Mouse (Mus musculus): ENCODE data around the gene Pik3r2. TPM values are rescaled to one million over a fixed set of nuclear protein-coding genes. Genes with fewer than 3 reads are reported as not detected.

The Pik3r2 gene
- total RNA-seq, 1 experiment from 2014 or later: 15.0 TPM

- ATAC-seq (replicated peaks in 1 of 2; ENCODE audit: insufficient read depth in 1 of 2, low FRiP score in 2 of 2, low TSS enrichment in 1 of 2, low read depth in 1 of 2, poor library complexity in 2 of 2, severe bottlenecking in 2 of 2): no peak
Observed at GRCm38 (mm10) chr8:70787051-70787445, 10.5 kb upstream of the Pik3r2 start.

DNA sequence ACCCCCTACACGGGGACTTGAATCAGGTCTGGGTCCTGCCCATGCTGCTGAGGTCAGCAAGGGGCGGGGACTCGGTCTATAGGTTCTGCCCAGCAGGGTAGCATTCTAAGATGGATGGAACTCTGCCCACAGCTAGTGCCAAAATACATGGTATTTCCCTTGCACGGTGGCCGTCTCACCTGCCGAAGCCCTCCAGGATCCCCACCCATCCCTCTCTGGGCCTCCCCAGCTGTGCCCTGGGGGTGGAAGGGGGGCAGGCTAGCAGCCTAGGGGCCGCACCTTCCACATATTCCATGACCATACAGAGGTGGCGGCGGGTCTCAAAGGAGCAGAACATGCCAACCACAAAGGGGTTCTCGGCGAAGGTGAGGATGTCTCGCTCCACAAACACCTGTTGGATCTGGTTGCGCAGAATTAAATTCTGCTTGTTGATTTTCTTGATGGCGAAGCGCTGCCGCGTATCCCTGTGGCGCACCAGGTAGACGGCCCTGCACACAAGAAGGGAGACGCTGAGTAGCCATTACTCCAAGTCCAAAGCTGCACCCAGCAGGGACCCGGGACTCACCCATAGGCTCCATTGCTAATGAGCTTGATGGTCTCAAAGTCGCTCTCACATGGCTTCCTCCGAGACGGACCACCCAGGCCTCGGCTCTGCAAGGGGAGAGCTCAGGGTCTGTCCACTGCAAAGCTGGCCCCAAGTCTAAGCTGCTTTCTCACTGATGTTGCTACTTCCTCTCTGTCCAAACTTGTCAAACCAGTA lies 10.0 kb upstream of the Pik3r2 start:
- no peak for ATAC-seq (replicated peaks in 1 of 2; ENCODE audit: insufficient read depth in 1 of 2, low FRiP score in 2 of 2, low TSS enrichment in 1 of 2, low read depth in 1 of 2, poor library complexity in 2 of 2, severe bottlenecking in 2 of 2)

DNA sequence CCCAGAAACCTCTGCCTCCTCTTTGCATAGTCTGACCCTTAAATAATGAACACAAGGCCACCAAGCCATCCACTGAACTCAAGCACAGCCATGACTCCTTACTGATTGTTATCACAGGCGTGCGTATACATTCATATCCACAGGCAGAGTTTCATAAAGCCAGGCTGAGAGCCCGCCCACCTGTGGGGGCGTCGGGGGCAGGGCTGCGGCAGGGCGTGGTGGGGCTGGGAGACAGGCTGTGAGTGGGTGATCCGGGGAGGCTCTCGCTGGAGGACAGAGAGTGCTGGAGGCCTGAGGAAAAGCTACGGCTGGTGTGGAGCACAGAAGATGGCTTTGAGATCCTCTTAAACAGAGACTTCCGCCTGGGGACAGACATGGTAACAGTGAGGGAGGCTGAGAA lies 3.6 kb upstream of the Pik3r2 start:
- no peak for ATAC-seq (replicated peaks in 1 of 2; ENCODE audit: insufficient read depth in 1 of 2, low FRiP score in 2 of 2, low TSS enrichment in 1 of 2, low read depth in 1 of 2, poor library complexity in 2 of 2, severe bottlenecking in 2 of 2)

DNA sequence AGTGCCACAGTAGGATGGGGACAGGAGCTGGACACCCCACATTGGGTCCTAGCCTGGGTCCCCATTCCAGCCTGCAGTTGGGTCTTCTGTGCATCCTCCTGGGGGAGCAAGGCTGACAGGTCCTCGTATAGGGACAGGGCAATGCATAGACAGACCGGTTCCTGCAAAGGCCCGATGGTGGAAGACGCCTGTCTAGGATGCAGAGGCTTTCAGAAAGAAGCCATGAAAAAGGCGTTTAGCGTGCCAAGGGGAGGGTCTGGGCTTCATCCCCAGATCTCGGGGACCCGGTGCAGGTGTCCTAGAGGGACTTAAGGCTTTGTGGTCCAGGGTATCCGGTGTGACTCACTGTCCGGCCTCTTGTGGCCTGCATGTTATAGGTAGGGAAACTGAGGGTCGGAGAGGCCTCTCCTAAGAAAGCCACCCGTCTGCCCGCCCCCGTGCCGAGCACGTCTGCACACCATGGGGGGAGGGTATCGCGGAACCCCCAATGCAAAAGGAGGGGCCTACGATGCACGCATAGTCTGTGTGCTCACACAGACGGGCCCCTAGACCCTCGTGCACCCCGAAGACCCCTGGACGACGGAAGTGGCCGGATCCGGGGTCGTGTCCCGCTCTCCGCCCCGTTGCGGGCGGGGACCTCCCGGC lies 540 bp downstream of the Pik3r2 start:
- ATAC-seq (replicated peaks in 1 of 2; ENCODE audit: insufficient read depth in 1 of 2, low FRiP score in 2 of 2, low TSS enrichment in 1 of 2, low read depth in 1 of 2, poor library complexity in 2 of 2, severe bottlenecking in 2 of 2): no peak

- no peak for ATAC-seq (replicated peaks in 1 of 2; ENCODE audit: insufficient read depth in 1 of 2, low FRiP score in 2 of 2, low TSS enrichment in 1 of 2, low read depth in 1 of 2, poor library complexity in 2 of 2, severe bottlenecking in 2 of 2)
Observed at GRCm38 (mm10) chr8:70775227-70775626, 1.3 kb downstream of the Pik3r2 start.

- ATAC-seq (replicated peaks in 1 of 2; ENCODE audit: insufficient read depth in 1 of 2, low FRiP score in 2 of 2, low TSS enrichment in 1 of 2, low read depth in 1 of 2, poor library complexity in 2 of 2, severe bottlenecking in 2 of 2): no peak
Observed at GRCm38 (mm10) chr8:70774740-70775139, 1.8 kb downstream of the Pik3r2 start.

- ATAC-seq (replicated peaks in 1 of 2; ENCODE audit: insufficient read depth in 1 of 2, low FRiP score in 2 of 2, low TSS enrichment in 1 of 2, low read depth in 1 of 2, poor library complexity in 2 of 2, severe bottlenecking in 2 of 2): no peak
Observed at GRCm38 (mm10) chr8:70773833-70774232, 2.7 kb downstream of the Pik3r2 start.

- ATAC-seq (replicated peaks in 1 of 2; ENCODE audit: insufficient read depth in 1 of 2, low FRiP score in 2 of 2, low TSS enrichment in 1 of 2, low read depth in 1 of 2, poor library complexity in 2 of 2, severe bottlenecking in 2 of 2): no peak
Observed at GRCm38 (mm10) chr8:70773410-70773809, 3.1 kb downstream of the Pik3r2 start.

DNA sequence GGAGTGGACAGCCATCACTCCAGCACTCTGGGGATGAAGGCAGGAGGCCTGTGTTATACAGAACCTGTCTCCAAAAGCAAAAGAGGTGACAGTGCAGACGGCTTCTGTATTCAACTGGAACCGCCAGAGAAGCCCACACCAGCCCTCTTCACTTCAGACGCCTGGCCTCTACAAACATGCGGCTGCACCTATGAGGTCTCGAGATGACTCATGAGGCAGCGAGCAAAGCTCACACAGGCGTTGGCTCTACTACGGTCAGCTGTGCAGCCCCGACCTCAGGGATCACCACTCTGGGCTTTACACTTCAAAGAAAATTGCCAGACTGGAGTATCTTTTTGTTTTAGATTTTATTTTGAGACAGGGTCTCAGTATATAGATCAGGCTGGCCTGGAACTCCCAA lies 3.6 kb downstream of the Pik3r2 start:
- no peak for ATAC-seq (replicated peaks in 1 of 2; ENCODE audit: insufficient read depth in 1 of 2, low FRiP score in 2 of 2, low TSS enrichment in 1 of 2, low read depth in 1 of 2, poor library complexity in 2 of 2, severe bottlenecking in 2 of 2)

DNA sequence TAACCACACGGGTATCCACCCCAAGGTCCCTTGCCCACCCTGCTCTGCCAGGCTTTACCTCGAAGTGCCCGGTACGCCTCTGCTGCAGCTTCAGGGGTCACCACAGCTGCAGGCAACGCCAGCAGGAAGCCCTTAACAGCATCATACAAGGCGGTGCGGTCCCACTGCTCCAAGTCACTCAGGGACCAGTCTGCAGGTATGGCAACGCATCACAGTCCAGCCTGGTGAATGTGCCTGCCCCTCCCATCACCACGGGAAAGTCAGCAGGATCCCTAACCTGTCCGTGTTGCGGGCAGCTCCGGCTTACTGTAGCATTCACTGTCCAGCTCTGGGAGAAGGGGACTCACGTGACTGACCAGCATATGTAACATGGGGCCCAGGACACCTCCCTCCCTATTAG lies 4.4 kb downstream of the Pik3r2 start:
- no peak for ATAC-seq (replicated peaks in 1 of 2; ENCODE audit: insufficient read depth in 1 of 2, low FRiP score in 2 of 2, low TSS enrichment in 1 of 2, low read depth in 1 of 2, poor library complexity in 2 of 2, severe bottlenecking in 2 of 2)

DNA sequence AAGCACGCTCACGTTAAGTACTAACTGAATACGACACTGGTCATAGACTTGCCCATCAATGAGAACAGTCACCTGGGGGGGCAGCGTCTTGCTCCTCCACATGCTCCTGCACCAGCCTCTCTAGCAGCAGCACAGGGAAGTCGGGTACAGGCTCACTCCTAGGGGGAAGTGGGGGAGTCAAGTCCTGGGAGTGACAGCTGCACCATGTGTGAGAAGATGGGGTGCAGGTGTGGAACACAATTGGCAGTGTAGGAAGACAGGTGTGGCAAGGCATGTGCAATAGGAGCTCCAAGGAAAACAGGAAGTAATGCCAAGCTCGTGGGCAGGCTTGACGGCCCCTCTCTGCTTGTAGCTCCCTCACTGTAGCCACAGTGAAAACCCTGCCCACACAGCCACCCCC lies 5.3 kb downstream of the Pik3r2 start:
- ATAC-seq (replicated peaks in 1 of 2; ENCODE audit: insufficient read depth in 1 of 2, low FRiP score in 2 of 2, low TSS enrichment in 1 of 2, low read depth in 1 of 2, poor library complexity in 2 of 2, severe bottlenecking in 2 of 2): no peak

GRCm38 (mm10) chr8:70770748-70771147 lies 5.8 kb downstream of the Pik3r2 start:
- no peak for ATAC-seq (replicated peaks in 1 of 2; ENCODE audit: insufficient read depth in 1 of 2, low FRiP score in 2 of 2, low TSS enrichment in 1 of 2, low read depth in 1 of 2, poor library complexity in 2 of 2, severe bottlenecking in 2 of 2)

- ATAC-seq (replicated peaks in 1 of 2; ENCODE audit: insufficient read depth in 1 of 2, low FRiP score in 2 of 2, low TSS enrichment in 1 of 2, low read depth in 1 of 2, poor library complexity in 2 of 2, severe bottlenecking in 2 of 2): no peak
Observed at GRCm38 (mm10) chr8:70769858-70770257, 6.7 kb downstream of the Pik3r2 start.

DNA sequence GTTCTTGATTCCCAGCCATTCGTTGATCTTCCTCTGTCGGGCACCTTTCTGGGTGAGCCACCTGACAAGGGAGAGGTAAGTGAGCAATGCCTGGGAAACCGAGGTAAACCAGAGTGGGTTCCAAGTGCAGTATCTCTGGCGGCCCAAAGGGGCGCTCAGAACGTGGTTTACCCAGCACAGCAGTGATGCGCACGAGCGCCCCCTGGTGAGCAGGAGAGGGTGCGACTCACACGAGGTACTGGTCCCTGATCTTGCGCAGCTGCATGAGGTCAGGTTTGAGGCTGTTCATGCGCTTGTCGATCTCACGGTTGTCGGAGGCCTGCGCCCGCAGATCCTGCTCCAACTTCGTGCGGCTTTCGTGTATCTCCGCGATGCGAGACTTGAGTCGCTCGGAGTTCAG lies 7.2 kb downstream of the Pik3r2 start:
- ATAC-seq (replicated peaks in 1 of 2; ENCODE audit: insufficient read depth in 1 of 2, low FRiP score in 2 of 2, low TSS enrichment in 1 of 2, low read depth in 1 of 2, poor library complexity in 2 of 2, severe bottlenecking in 2 of 2): peak; percentile 86 to 90

- ATAC-seq (replicated peaks in 1 of 2; ENCODE audit: insufficient read depth in 1 of 2, low FRiP score in 2 of 2, low TSS enrichment in 1 of 2, low read depth in 1 of 2, poor library complexity in 2 of 2, severe bottlenecking in 2 of 2): no peak
Observed at GRCm38 (mm10) chr8:70768956-70769355, 7.6 kb downstream of the Pik3r2 start.

GRCm38 (mm10) chr8:70768231-70768776 lies 8.2 kb downstream of the Pik3r2 start:
- no peak for ATAC-seq (replicated peaks in 1 of 2; ENCODE audit: insufficient read depth in 1 of 2, low FRiP score in 2 of 2, low TSS enrichment in 1 of 2, low read depth in 1 of 2, poor library complexity in 2 of 2, severe bottlenecking in 2 of 2)

- ATAC-seq (replicated peaks in 1 of 2; ENCODE audit: insufficient read depth in 1 of 2, low FRiP score in 2 of 2, low TSS enrichment in 1 of 2, low read depth in 1 of 2, poor library complexity in 2 of 2, severe bottlenecking in 2 of 2): no peak
Observed at GRCm38 (mm10) chr8:70767503-70767902, 9.0 kb downstream of the Pik3r2 start.

DNA sequence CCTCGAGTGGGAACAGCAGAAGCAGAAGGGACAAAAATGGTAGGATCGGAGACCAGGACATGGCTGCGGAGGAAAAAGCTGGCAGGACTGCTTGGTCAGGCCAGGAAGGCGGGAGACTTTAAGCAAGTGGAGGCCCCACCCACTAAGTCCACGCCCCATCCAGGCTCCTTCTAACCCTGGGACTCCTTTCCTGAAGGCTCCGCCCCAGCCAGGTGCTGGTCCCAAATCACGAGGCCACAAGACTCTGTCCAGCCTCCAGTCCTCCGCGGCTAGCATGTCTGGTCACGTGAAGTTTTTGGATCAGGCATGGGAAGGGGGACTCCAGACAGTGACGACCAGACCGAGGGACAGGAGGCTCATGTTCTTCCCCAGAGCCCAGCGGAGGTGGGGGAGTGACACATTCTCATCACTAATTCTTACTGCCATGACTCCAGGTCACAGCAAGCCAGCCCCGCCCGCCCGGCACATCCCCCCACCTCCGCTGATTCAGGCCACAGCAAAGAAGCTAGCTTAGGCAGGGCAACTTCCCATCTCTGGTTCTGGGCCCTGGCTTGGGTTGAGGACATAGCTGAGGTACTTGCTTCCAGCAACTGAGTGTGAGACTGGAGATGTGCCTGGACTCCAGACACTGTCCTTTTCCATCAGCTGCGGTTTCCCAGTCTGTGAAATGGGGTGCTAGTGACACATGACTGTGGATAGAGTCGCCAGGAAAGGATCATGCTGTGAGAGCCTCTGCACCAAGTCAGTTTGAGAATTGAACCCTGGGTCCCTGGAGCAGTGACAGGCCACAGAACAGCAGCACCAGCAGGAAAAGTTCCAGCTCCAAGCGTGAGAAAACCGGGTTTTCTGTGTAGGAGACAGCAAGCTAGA lies 9.7 kb downstream of the Pik3r2 start:
- ATAC-seq (replicated peaks in 1 of 2; ENCODE audit: insufficient read depth in 1 of 2, low FRiP score in 2 of 2, low TSS enrichment in 1 of 2, low read depth in 1 of 2, poor library complexity in 2 of 2, severe bottlenecking in 2 of 2): peak in 1 of 2 experiments; percentile 23; a peak in 1 of 4 replicates

Measured in hematopoietic stem cell, adult 5-6 weeks (primary cell).